Mouse (Mus musculus) natural killer cell, adult 2 months (primary cell): ENCODE data around the gene Top3a.
"Not testable (repeated sequence)": the region's sequence is repeated elsewhere in the genome, so short reads cannot be mapped to it uniquely, and the experiment has no call there.

Experiments used
- DNase-seq, 2 experiments: peaks; one replicate each; pipeline ENCODE4 v3.0.0; 2022; ENCODE audit warnings: low spot score in 2 of 2

Top3a gene

GRCm38 (mm10) chr11:60776829-60777740 lies at the start of gene Top3a, which contains the start of gene Smcr8:
Gene Top3a, minus strand, starts transcription at chr11:60777365.
Gene Smcr8, plus strand, starts transcription at chr11:60777524.
- peak; percentile 85 to 90 for DNase-seq

DNA sequence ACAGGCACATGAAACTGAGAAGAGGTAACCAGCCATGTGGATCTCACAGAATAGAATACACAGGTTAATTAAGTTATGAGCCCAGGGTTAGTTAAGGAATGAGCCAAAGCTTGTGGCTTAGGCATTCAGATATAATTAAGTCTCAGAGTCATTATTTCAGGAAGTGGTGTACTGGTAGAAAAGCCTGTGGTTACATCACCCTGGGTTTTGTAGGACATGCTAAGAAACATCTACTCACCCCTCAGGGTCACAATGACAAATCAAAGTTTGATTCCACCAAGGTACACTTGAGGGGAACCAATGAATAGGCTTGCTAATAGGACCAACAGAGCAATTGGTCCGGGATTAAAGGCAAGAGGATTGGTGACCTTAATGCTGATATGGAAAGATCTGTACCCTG lies 49.5 kb upstream of the Top3a start:
- no peak for DNase-seq

GRCm38 (mm10) chr11:60825191-60825590 lies 48.0 kb upstream of the Top3a start:
- no peak for DNase-seq

- DNase-seq = no peak
Measured at GRCm38 (mm10) chr11:60823771-60824170, 46.6 kb upstream of the Top3a start.

GRCm38 (mm10) chr11:60816398-60816797 lies 39.2 kb upstream of the Top3a start:
- DNase-seq = no peak

DNA sequence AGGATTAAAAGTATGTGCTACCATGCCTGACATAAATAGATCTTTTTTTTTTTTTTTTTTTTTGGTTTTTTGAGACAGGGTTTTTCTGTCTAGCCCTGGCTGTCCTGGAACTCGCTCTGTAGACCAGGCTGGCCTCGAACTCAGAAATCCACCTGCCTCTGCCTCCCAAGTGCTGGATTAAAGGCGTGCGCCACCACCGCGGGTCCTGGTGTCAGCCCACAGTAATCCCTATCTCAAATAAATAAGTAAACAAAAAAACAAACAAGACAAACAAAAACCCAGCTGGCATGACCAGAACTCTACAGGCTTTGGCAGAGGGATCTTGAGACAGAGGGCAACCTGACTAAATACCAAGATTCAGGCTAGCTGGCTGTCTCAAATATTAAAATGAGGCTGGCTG lies 34.5 kb upstream of the Top3a start, which contains the start of gene Shmt1:
Shmt1 (minus strand) TSS at position 101 of the 400 bp plus-strand sequence.
- DNase-seq = not testable (repeated sequence)

- peak; percentile 91 to 93 for DNase-seq
Measured at GRCm38 (mm10) chr11:60811054-60811460, 33.9 kb upstream of the Top3a start.

GRCm38 (mm10) chr11:60810046-60810965 lies 33.1 kb upstream of the Top3a start:
- DNase-seq = no peak

DNA sequence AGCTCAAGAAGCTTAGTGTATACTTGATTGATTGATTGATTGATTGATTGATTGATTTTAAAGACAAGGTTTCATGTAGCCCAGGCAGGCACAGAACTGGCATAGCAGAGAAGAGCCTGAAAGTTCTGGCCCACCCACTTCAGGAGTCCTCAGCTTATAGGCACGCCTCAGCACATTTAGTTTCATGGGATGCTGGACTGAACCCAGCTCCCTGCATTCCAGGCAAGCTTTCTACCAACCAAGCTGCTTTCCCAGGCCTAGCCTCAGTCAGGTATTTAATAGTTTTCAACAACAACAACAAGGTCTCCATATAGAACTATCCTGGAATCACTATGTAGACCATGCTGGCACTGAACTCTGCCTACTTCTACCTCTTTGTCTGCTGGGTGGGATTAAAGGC lies 32.4 kb upstream of the Top3a start:
- no peak for DNase-seq

DNA sequence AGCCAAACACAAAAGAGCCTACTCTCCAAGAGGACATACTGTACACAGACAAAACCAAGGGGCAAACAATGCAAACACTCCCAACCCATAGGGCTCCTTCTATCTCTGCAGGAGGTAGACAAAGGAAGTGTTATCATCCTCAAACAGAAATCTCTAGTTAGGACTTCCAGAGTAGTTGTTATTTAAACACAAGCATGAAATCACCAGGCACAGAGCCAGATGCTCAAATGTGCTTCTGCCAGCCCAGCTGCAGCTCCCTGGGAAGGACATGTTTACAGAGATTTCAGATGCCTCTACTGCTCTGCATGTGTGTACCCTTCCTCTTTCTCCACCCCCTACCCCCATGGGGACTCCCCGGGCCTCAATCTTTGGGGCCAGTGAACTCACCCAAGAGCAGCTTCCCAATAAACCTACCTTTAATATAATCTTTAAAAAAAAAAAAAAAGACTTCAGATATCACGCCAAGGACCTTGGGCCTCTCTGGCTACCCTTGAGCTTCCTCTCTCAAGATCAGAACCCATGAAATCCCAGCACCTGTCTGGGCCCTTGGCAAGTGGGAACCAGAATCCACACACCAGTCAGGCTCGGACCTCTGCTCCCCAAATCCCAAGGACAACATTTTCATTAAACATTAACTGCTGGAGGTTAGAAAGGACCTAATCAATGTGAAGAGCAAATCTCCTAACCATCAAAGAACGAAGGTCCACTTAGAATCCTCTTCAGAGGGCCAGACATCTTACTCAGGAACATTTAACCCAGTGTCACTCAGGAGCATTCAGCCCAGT lies 31.3 kb upstream of the Top3a start:
- no peak for DNase-seq

DNA sequence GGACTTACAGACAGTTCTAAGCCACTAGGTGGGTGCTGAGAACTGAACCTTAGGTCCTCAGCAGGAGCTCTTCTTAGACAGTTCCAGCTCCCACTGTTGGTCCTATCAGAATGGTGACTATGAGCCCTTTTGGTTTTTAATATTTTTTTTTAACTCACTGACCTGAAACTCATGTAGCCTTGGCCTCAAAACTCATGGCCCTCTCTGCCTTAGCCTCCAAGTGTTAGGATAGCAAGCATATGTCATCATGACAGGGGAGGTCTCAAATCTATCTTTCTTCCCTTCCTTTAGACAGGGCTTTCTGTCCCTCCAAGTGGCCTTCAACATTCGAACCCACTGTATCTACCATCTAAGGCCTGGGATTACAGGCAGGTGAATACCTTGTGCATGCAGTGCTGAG lies 23.7 kb upstream of the Top3a start:
- DNase-seq = no peak

DNA sequence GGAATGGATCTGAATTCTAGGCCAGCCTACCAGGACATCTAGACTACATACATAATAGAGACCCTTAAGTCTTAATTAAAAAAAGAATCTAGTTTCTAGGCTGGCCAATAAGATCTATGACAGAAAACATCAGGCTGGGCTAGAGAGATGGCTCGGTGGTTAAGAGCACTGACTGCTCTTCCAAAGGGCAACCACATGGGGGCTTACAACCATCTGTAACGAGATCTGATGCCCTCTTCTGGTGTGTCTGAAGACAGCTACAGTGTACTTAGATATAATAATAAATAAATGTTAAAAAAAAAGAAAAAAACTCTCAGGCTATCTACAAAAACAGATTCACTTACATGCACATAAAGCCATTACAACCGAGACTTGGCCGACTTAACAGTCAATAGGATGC lies 22.8 kb upstream of the Top3a start:
- DNase-seq = no peak

GRCm38 (mm10) chr11:60796342-60796741 lies 19.2 kb upstream of the Top3a start:
- DNase-seq = no peak

DNA sequence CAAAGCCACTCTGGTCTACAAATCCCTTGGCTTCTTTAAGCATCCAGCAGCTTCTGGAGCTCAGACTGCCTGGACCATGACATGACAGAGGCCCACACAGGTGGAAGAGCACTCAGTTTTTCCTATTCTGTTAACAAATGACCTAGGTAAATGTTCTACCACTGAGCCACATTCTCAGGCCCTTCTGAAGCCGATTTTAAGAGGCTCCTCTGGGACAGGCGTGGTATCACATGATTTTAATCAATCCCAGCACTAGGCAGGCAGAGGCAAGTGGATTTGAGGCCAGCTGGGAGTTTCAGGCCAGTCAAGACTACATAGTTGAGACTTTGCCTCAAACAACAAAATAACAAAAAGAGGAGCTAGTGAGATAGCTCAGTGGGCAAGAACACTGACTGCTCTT lies 13.3 kb upstream of the Top3a start:
- no peak for DNase-seq

DNA sequence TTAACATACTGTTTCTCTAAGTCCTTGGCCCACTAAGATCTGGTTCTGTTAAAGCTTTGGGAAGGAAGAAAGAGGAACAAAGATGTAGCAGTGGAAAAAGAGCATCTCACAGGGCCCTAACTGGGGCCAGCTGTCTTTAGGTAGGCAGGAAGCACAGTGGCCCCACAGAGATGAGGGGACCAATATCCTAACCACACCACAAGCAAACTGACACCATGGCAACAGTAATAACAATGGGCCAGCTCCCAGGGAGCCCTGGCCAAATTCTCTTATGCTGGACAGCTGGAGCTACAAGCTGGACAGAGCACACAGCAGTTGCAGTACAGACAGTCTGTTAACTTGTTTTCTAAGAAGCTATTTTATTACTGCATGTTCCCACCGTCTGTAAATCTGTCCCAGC lies 10.4 kb upstream of the Top3a start:
- no peak for DNase-seq

- no peak for DNase-seq
Measured at GRCm38 (mm10) chr11:60784179-60784922, 7.2 kb upstream of the Top3a start.

DNA sequence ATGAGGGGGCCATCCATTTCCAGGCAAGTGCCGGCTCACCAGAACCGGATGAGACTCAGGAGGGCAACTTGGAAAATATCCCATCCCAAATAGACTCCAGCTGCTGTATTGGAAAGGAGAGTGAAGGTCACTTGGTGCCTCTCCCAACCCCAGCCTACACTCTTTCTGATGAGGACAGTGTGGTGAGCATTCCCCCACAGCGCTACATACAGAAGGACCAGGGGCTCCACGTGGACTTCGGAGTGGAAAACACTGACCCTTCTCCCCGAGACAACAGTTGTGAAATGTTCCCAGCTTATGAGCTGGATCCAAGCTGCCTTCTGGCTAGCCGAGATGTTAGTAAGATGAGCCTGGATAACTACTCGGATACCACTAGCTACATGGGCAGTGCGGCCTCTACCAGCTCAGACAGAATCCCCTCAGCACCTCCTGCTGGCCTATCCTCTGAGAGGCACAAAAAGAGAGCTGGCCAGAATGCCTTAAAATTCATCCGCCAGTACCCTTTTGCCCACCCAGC lies 2.6 kb upstream of the Top3a start:
- no peak for DNase-seq

DNA sequence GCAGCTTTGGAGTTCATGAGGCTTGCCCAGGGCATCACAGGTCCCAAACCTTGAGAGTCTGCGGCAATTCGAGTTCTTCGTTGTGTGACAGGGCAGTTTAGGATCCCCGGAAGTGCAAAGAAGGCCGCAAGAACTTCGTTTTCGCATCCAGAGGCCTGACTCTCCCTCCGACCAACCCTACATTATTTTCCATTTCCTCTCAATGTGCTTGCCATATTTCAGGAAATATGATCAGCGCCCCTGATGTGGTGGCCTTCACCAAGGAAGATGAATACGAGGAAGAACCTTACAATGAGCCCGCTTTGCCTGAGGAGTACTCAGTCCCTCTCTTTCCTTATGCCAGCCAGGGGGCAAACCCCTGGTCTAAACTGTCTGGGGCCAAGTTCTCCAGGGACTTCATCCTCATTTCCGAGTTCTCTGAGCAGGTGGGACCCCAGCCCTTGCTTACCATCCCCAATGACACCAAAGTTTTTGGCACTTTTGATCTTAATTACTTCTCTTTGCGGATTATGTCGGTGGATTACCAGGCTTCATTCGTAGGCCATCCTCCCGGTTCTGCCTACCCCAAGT lies 721 bp upstream of the Top3a start:
- DNase-seq = no peak

DNA sequence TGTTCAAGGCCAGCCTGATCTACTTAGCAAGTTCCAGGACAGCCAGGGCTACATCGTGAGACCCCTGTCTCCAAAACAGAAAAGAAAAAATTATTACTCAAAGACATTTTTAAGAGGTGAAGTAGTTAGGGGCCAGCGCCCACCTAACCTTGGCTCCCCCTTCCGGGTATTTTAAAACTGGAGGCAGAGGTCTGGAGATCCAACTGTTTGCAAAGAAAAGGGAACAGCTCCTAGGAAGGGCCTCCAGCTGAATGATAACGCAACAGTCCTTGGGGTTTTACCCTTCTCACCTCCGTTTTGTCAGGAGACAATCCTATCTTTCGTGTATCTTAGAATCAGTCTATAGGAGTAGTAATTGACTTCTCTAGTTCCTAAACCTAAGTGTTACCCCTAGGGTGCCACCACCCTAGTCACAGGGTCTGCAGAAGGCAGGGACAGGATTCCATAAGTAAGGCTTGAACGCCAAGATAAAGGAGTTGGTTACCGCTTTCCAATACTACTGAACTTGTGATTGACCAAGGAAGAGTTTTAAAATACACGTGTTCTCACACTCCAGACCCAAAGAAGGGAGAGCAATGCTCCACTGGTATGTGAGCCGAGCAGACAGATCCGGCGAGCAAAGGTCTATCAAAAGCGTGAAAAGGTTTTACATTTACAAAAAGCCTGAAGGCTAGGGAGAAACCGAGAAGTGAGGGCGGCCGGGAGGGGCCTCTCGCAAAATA lies 897 bp downstream of the Top3a start:
- no peak for DNase-seq

- DNase-seq = no peak
Measured at GRCm38 (mm10) chr11:60775578-60775977, 1.6 kb downstream of the Top3a start.
